Mouse (Mus musculus) heart, embryonic 11.5 days (tissue): Measurements from ENCODE around the gene Pax5. TPM values are rescaled to one million over a fixed set of nuclear protein-coding genes. Genes with fewer than 3 reads are reported as not detected.

ENCODE experiments used
- ATAC-seq: fragments of 200-750 bp; cut with Nextera tagmentation; replicated peaks from 2 replicates; pipeline ENCODE4 v1.8.0; 2017; ENCODE audit warnings: moderate library complexity; ENCODE audit not compliant: insufficient number of reproducible peaks, low FRiP score, low TSS enrichment
- H3K27ac ChIP-seq: fragments of 300-500 bp; sonication (generic); 2 replicates; pipeline ENCODE4 v1.5.1; 2014; ENCODE audit warnings: mild to moderate bottlenecking, low read depth, low read length
- H3K27me3 ChIP-seq: fragments of 300-500 bp; sonication (generic); 2 replicates; pipeline ENCODE4 v1.6.1; 2014; ENCODE audit warnings: mild to moderate bottlenecking, low read length, mixed read lengths; ENCODE audit not compliant: control insufficient read depth, insufficient read depth
- H3K36me3 ChIP-seq: fragments of 300-500 bp; sonication (generic); 2 replicates; pipeline ENCODE4 v1.6.1; 2014; ENCODE audit warnings: mild to moderate bottlenecking, low read length, moderate library complexity, mixed read lengths; ENCODE audit not compliant: control insufficient read depth, insufficient read depth
- H3K4me1 ChIP-seq: fragments of 300-500 bp; sonication (generic); 2 replicates; pipeline ENCODE4 v1.6.1; 2014; ENCODE audit warnings: low read length; ENCODE audit not compliant: control insufficient read depth, insufficient read depth
- H3K4me2 ChIP-seq: fragments of 300-500 bp; sonication (generic); 2 replicates; pipeline ENCODE4 v1.6.1; 2014; ENCODE audit warnings: mild to moderate bottlenecking, moderate library complexity
- H3K4me3 ChIP-seq: fragments of 300-500 bp; sonication (generic); 2 replicates; pipeline ENCODE4 v1.5.1; 2014; ENCODE audit warnings: low read depth, low read length
- H3K9ac ChIP-seq: fragments of 300-500 bp; sonication (generic); 2 replicates; pipeline ENCODE4 v1.6.1; 2014; ENCODE audit warnings: mild to moderate bottlenecking, low read depth, low read length, moderate library complexity
- H3K9me3 ChIP-seq: fragments of 300-500 bp; sonication (generic); replicated peaks from 2 replicates; pipeline ENCODE4 v1.6.1; 2016; ENCODE audit warnings: low read length; ENCODE audit not compliant: control insufficient read depth
- WGBS: fragments of 180-500 bp; shearing (Covaris S2); extraction: QIAGEN DNeasy Blood & Tissue Kit; methylation state at CpG from one replicate; pipeline ENCODE4 v1.1.7; 2014; ENCODE audit not compliant: insufficient replicate concordance; 5-methylcytosine and 5-hydroxymethylcytosine counted together
- polyA plus RNA-seq: library from polyadenylated mRNA; unstranded; fragments of >200 nt; fragmentation: Nextera tagmentation; extraction: Ambion mirVana; gene quantifications from 2 replicates; pipeline ENCODE4 v1.2.1, GENCODE M21; 2014

The Pax5 gene
- polyA plus RNA-seq, 1 experiment from 2014 or later, result not detected

GRCm38 (mm10) chr4:44577293-44577692 is 133.0 kb downstream of the Pax5 start:
- Histone ChIP-seq H3K4me2 (no peak overlapping the region), H3K4me1 (no peaks in the 10 kb centered on the region), H3K36me3 (no peaks in the 10 kb centered on the region), H3K27me3 (no peaks in the 10 kb centered on the region; the same call in none of the 2 replicates), H3K4me3 (no peak overlapping the region), H3K27ac (no peak overlapping the region), H3K9ac (no peak overlapping the region), H3K9me3 (no peaks in the 10 kb centered on the region)
- no peak for ATAC-seq
- 41% methylated on average over 5 of the region's 5 CpGs for WGBS

- Histone ChIP-seq H3K4me3 (no peak overlapping the region), H3K4me1 (no peaks in the 10 kb centered on the region), H3K9ac (no peak overlapping the region), H3K27me3 (no peaks in the 10 kb centered on the region; the same call in none of the 2 replicates), H3K9me3 (no peaks in the 10 kb centered on the region), H3K36me3 (no peaks in the 10 kb centered on the region), H3K27ac (no peak overlapping the region), H3K4me2 (no peak overlapping the region)
- no peak for ATAC-seq
- WGBS, result 43% methylated on average over 5 of the region's 5 CpGs
These were observed 133.5 kb downstream of the Pax5 start for GRCm38 (mm10) chr4:44576786-44577185.

- Histone ChIP-seq H3K36me3 (no peaks in the 10 kb centered on the region), H3K4me3 (no peak overlapping the region), H3K27me3 (no peaks in the 10 kb centered on the region; the same call in 1 of the 2 replicates), H3K4me1 (no peaks in the 10 kb centered on the region), H3K27ac (no peak overlapping the region), H3K4me2 (no peak overlapping the region), H3K9ac (no peak overlapping the region), H3K9me3 (no peaks in the 10 kb centered on the region)
- no peak for ATAC-seq
- 82% methylated on average over 5 of the region's 5 CpGs for whole genome bisulfite sequencing
These were observed 137.3 kb downstream of the Pax5 start for GRCm38 (mm10) chr4:44573017-44573416.

- 66% methylated on average over 5 of the region's 5 CpGs for WGBS
- ATAC-seq, result no peak
- Histone ChIP-seq H3K36me3 (no peaks in the 10 kb centered on the region), H3K9ac (no peak overlapping the region), H3K27me3 (no peaks in the 10 kb centered on the region; the same call in 1 of the 2 replicates), H3K27ac (no peak overlapping the region), H3K4me1 (no peaks in the 10 kb centered on the region), H3K4me3 (no peak overlapping the region), H3K4me2 (no peak overlapping the region), H3K9me3 (no peaks in the 10 kb centered on the region)
These were observed 137.9 kb downstream of the Pax5 start for GRCm38 (mm10) chr4:44572373-44572772.

- Histone ChIP-seq H3K27me3 (peaks cover 11% of the 10 kb centered on the region; the same call in 1 of the 2 replicates), H3K4me1 (no peaks in the 10 kb centered on the region)
These were observed 141.1 kb downstream of the Pax5 start for GRCm38 (mm10) chr4:44569138-44569537.

GRCm38 (mm10) chr4:44568666-44569065 is 141.6 kb downstream of the Pax5 start:
- no peak for ATAC-seq

More at GRCm38 (mm10) chr4:44569138-44569537, 141.1 kb downstream of the Pax5 start:
- H3K36me3 ChIP-seq, result no peaks in the 10 kb centered on the region
- ATAC-seq, result no peak
- no peaks in the 10 kb centered on the region for H3K9me3 ChIP-seq
- H3K9ac ChIP-seq, result no peak overlapping the region
- H3K4me2 ChIP-seq, result no peak overlapping the region
- 73% methylated on average over 10 of the region's 10 CpGs for WGBS
- no peak overlapping the region for H3K27ac ChIP-seq
- H3K4me3 ChIP-seq, result no peak overlapping the region

GRCm38 (mm10) chr4:44566401-44566800 is 143.9 kb downstream of the Pax5 start:
- Histone ChIP-seq H3K27me3 (peaks cover 30% of the 10 kb centered on the region), H3K4me2 (no peak overlapping the region), H3K4me1 (no peaks in the 10 kb centered on the region), H3K36me3 (no peaks in the 10 kb centered on the region), H3K9me3 (no peaks in the 10 kb centered on the region), H3K9ac (no peak overlapping the region), H3K27ac (no peak overlapping the region), H3K4me3 (no peak overlapping the region)
- no peak for ATAC-seq
- 72% methylated on average over 8 of the region's 8 CpGs for WGBS

More at GRCm38 (mm10) chr4:44568666-44569065, 141.6 kb downstream of the Pax5 start:
- Histone ChIP-seq H3K9ac (no peak overlapping the region), H3K9me3 (no peaks in the 10 kb centered on the region), H3K27me3 (peaks cover 15% of the 10 kb centered on the region), H3K36me3 (no peaks in the 10 kb centered on the region), H3K27ac (no peak overlapping the region), H3K4me1 (no peaks in the 10 kb centered on the region), H3K4me2 (no peak overlapping the region), H3K4me3 (no peak overlapping the region)
- 79% methylated on average over 10 of the region's 10 CpGs for WGBS

GRCm38 (mm10) chr4:44565126-44566082 is 144.9 kb downstream of the Pax5 start:
- Histone ChIP-seq H3K4me2 (no peak overlapping the region), H3K27ac (no peak overlapping the region), H3K4me3 (no peak overlapping the region), H3K9ac (no peak overlapping the region), H3K27me3 (peaks cover 30% of the 10 kb centered on the region), H3K9me3 (no peaks in the 10 kb centered on the region), H3K4me1 (no peaks in the 10 kb centered on the region), H3K36me3 (no peaks in the 10 kb centered on the region)
- ATAC-seq, result no peak
- 73% methylated on average over 12 of the region's 12 CpGs for WGBS
